Mouse (Mus musculus): Measurements from ENCODE around the gene 5031439G07Rik.
A peak's percentile ranks its signal among the peaks of the same experiment; 100 is the strongest.
"Not testable (repeated sequence)": the region's sequence is repeated elsewhere in the genome, so short reads cannot be mapped to it uniquely, and the experiment has no call there.

The 5031439G07Rik gene

DNA sequence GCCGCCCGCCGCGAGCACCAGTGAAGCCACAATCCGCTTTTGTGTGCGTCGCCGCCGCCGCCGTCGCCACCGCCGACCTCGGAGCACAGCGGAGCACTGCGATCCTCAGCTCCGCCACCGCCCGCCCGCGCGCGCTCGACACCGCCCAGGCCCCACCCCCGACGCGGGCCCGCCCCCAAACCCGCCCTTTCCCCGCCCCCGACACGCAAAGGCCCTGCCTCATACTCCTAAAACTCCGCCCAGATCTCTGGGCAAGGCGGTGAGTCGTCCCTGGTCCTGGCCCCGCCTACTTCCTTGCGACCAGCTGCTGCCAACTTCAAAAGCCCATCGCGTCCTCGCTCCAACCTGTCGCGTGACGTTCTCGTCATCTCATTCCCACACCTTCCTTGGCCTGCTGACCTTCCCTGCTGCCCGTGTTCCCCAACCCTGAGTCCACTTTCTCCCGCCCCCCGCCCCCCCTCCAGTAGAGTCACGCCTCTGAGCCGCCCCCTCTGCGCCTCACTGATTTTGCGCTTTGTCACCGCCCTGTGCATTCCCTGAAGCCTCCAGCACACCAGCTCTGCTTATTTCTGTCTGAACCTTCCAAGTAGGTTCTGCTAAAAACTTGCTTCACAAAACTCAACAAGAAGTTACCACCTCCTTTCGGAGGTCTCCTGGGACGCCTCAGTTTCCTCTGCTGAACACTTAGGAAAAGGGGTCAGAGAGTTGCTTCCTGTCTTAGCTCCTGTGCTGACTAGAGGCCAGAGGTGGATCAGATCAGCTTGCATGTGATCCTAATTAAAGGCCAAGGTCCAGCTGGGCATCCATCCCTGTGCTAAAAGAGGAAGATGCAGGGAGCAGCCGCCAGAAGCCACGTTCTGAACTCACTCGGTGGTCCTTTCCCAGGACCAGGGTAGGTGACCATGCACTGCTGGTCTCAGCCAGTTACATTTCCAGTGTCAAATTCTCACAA is at the start of gene 5031439G07Rik:
5031439G07Rik (minus strand) TSS at position 678 of the 952 bp plus-strand sequence.
- DNase-seq (ENCODE audit: low spot score), result peak; percentile 95

DNA sequence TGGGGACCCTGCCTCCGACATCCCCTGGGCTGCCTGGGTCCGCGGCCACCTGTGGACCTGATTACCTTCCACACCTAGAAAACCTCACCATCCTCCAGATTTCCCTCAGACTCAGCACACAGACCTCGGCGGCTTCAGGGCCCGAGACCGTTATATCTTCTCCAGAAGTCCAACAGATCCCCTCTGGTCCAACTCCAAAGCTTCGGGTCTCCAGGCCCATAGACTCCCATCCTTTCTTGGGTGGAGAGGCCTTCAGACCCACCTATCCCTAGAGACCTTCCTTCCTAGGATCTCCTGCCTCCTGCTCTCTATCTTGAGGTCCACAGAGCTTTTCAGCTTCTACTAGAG is 49.0 kb upstream of the 5031439G07Rik start:
- no peak for DNase-seq (ENCODE audit: low spot score)

DNA sequence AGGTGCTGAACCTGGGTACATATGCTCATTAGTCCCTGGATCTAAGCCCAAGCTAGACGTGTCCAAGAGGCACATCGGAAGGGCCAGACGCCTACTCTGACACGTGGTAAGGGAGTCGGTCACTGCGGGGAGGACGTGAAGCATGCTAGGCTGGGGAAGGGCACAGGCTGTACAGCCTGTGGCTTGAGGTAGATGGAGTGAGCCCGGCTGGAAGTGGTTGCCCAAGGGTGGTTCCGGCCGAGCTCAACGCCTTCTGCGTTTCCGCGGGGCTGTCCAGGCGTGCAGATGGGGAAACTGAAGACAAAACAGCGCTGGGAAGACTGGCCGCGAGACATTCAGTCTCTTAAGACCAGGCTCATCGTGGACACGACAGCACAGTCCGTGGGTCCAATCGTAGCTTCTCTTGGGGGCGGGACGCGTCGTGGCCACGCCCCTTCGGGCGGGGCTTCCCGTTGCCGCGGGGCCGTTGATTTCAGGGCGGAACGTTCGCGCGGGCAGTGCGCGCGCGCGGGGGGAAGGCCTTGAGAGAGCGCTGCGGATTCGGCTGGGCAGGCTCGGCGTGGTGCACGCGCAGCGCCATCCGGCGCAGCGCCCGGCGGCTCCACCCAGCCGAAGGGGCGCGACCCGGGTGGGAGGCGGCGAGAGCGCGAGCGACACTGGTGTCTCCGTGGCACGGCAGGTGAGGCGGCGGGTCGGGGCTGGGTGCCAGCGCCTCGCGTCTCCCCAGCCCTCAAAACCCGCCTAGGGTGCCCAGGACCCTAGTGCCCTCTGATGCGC is 48.4 kb upstream of the 5031439G07Rik start:
- peak; percentile 97 for DNase-seq (ENCODE audit: low spot score)

GRCm38 (mm10) chr15:85033916-85034315 is 45.6 kb upstream of the 5031439G07Rik start:
- peak; percentile 32 for DNase-seq (ENCODE audit: low spot score)

DNA sequence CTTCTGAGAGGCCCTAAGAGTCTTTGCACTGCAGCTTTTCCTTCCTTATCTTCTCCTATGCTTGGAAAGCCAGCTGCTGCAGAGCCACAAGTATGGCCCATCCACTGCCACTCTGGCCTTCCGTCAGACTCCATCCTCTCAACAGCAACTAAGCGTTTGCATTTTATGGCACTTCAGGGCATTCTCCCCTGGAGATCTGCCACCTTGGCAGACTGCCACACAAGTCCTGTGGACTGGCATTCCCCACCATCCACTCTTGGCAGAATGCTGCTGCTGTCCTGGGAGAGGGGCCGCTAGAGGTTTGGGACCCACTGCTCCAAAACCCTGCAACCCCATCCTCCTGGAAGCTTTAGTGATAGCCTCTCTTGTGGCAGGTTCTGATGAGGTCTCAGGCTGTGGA is 43.5 kb upstream of the 5031439G07Rik start:
- DNase-seq (ENCODE audit: low spot score), result no peak

DNA sequence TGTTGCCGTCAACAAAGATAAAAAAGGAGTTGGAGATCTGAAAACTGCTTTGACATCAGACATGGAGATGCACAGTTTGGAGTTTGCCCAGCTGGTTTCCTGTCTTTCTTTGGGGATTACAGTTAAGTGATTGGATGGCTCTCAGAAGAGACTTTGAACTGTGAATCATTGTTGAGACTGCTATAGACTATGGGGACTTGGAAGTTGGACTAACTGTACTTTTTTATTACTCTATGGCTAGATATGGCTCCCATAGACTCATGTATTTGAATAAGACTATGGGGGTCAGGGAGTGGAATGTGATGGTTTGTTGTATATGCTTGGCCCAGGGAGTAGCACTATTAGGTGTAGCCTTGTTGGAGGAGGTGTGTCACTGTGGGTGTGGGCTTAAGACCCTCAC is 42.3 kb upstream of the 5031439G07Rik start:
- DNase-seq (ENCODE audit: low spot score), result not testable (repeated sequence)

DNA sequence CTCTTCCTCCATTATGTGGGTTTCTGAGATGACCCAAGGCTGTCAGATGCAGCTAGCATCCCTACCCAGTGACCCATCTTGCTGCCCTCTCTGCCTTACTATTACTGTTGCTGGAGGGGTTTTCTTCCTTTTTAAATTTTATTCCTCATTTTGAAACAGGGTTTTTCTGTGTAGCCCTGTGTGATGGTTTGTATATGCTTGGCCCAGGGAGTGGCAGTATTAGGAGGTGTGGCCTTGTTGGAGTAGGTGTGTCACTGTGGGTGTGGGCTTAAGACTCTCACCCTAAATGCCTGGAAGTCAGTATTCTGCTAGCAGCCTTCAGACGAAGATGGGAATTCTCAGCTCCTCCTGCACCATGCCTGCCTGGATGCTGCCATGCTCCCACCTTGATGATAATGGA is 40.3 kb upstream of the 5031439G07Rik start, which contains the start of gene Fam118a:
Fam118a (plus strand) TSS at position 301 of the 400 bp plus-strand sequence.
- not testable (repeated sequence) for DNase-seq (ENCODE audit: low spot score)

DNA sequence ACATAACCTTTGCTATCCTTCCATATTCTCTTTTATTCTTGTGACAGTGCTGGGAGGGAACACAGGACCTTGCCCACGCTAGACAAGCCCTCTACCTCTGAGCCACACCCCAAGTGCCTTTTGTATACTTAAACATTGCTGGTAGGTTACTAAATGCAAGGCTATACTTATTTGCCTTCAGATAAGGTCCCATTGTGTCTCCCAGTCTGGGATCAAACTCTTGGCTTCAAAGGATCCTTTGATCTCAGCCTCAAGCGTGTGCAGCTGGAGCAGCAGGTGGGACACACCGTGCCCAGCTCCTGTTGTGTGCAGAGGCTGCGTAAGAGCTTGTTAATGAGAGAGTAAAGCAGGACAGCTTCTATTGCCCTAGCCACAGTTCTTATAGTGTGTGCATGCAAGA is 39.4 kb upstream of the 5031439G07Rik start:
- no peak for DNase-seq (ENCODE audit: low spot score)

DNA sequence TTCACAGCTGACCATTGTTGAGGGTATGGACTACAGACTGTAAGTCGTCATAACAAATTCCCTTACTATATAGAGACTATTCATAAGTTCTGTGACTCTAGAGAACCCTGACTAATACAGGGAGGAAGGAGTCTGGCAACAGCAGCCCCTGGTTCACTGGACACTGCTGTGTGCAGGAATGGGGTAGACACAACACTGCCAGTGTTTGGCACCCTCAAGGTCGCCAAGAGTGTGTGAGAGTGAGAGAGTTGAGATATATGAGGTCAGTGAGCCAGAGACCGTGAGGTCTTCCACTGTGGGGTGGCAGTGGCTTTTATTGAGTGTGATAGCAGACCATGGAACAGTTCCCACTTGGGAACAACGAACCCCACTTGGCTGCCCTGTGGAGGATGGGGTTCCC is 37.8 kb upstream of the 5031439G07Rik start:
- no peak for DNase-seq (ENCODE audit: low spot score)

DNA sequence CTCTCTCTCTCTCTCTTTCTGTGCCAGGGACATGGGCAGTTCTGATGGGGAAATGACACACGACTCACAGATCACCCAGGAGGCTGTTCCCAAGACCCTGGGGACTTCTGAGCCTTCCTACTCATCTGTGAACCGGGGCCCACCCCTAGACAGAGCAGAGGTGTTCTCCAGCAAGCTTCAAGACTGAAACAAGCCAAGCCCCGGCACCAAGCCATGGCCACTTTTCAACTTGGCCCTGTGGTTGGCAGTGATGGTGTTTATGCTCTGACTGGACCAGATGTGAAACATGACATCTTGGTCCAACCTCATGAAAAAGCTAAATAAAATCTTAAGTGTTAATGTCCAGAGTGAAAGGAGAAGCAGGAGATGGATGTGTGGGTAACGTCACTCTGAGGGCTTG is 33.9 kb upstream of the 5031439G07Rik start:
- DNase-seq (ENCODE audit: low spot score), result no peak

GRCm38 (mm10) chr15:85016951-85017664 is 28.8 kb upstream of the 5031439G07Rik start, which contains the start of gene Upk3a:
Upk3a (plus strand) TSS chr15:85017141.
- peak; percentile 72 for DNase-seq (ENCODE audit: low spot score)

DNA sequence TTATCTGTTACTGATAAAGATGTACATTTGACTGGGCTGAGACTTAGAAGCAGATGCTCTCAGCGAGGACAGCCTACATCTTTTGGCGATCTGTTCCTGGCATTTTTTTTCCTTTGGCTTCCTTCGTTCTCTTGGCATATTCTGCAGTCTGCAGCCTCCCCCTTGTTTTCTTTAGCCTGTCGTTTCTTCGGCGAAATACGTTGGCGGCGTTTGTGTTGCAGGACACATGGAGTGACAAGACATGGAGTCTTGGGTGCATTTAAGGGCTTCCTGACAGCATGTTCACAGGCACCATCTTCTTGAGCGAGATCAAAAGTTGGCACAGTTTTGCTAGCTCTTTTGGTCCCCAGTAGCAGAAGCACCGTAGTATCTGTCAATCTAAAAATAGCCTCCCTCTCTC is 27.4 kb upstream of the 5031439G07Rik start:
- DNase-seq (ENCODE audit: low spot score), result no peak

- no peak for DNase-seq (ENCODE audit: low spot score)
Measured at GRCm38 (mm10) chr15:85012662-85013054, 24.3 kb upstream of the 5031439G07Rik start.

DNA sequence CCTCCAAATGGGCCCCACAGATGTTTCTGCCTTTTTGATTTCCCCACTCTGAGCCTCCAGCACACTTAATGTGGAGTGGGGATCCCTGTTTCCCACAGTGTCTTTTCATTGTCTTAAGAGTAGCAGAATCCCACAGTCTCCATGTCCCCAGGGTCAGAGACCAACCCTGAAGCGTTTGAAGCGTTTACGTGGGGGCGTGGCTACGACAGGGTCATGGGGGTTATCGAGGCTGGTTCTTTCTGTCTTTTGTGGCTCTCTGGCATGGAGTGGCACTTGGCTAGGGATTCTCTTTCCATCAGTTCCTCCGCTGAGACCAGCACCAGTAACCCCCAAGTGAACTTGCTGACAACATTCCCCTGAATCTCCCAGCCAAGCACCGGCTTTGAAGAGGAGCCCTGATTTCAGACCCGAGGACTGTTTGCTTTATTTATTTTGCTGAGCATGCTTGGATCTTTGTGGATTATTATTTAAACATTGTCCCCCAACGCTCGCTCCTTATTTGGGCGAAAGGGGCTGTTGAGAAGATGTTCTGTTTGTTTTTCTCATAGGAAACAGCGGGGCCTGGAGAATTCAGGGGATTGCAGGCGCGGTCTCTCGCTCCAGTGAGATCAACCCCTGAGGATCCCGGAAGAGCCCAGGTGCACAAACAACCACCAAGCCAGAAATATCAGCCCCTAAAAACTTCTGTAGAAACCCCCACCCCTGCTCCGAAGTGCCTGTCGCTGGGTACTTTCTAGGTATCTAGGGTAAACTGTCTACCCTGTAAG is 23.7 kb upstream of the 5031439G07Rik start:
- peak; percentile 39 for DNase-seq (ENCODE audit: low spot score)

DNA sequence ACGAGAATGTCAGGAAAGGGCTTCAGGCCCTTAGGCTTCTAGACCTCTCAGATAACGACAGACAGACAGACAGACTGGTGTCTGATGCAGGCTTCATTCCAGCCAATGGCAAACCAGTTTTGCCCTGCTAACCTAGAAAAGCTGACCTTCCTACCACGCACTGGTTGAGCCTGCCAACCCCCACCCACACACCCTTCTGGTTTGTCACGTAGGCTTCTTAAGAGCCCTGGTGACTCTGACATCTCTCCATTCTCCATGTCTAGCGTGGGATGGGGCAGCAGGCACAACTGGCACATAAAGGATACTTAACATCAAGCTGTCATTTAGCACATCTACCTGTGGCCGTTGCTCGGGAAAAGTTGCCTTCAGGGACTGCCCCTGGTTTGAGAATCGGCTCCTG is 21.3 kb upstream of the 5031439G07Rik start:
- DNase-seq (ENCODE audit: low spot score), result no peak

DNA sequence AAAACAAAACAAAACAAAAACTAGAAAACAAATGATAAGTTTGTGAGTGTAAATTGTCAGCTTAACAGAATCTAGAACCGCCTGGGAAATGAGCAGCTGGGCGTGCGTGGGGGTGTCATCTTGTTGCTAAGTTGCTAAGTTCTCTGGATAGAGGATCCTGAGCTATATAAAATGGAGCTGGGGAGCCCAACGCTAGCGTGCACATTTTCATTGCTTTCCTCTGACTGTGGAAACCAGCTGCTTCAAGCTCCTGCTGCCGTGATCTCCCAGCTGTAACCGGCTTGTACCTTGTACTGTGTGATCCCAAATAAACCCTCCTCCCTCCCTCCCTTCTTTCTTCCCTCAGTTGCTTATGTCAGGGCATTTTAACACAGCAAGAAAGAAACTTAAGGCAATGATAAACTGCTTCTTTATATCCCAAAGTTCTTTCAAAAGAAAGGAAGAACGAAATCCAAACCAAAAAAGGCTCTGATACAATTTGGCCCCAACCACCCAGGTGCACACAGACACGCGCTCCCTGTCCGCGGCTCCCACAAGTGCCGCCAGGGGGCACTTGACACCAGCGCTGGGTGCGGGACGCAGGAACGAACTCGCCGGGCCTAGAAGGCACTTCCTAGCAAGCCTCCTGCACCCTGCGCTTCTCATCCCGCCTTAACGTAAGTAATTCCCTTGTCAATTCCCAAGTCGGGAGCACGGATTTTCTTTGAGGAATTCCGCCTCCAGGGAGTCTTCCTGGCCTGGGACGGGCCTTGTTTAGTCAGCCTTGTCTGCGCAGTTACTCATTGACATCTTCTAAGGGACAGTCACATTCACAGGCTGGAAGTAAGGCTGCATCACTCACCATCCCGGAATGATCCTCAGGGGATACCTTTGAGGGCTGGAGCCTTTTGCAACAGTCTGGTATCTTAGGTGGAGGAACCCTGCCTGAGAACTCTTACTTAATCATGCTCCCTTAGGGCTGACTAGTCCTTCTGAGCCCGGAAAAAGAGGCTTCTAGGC is 12.9 kb upstream of the 5031439G07Rik start:
- DNase-seq (ENCODE audit: low spot score), result peak; percentile 75

DNA sequence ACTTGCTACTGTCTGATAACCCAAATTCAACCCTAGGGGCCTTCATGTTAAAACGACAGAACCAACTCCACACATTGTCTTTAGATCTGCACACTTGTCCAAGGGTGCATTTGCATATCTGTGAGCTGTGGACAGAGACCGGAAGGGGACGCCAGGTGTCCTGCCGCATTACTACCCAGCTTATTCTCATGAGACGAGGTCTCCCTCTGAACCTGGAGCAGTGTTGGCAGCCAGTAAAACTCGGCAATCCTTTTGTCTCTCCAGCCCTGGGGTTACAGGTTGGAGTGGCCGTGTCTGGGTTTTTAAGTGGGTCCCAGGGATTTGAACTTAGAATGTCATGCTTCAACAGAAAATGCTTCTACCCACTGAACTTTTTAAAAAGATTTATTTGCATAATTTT is 11.6 kb upstream of the 5031439G07Rik start:
- DNase-seq (ENCODE audit: low spot score), result no peak

GRCm38 (mm10) chr15:84997768-84998454 is 9.6 kb upstream of the 5031439G07Rik start:
- no peak for DNase-seq (ENCODE audit: low spot score)

DNA sequence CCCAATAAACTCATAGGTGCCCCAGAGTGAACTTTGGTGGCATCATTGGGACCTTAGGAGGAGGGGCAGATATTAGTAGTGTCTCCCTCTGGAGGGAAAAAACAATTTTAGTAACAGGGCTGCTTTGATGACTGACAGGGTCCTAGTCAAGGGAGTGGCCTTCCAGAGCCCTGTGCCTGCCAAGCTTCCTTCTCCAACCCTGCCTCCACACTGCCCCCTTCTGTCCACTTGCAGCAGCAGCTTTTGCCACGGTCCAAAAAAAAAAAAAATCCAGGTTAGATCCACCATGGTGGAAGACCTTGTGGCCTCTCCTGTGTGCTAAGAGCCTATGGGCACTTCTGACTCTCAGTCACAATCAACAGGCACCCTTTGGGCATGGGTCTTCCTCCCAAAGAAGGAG is 7.6 kb upstream of the 5031439G07Rik start:
- peak; percentile 74 for DNase-seq (ENCODE audit: low spot score)

DNA sequence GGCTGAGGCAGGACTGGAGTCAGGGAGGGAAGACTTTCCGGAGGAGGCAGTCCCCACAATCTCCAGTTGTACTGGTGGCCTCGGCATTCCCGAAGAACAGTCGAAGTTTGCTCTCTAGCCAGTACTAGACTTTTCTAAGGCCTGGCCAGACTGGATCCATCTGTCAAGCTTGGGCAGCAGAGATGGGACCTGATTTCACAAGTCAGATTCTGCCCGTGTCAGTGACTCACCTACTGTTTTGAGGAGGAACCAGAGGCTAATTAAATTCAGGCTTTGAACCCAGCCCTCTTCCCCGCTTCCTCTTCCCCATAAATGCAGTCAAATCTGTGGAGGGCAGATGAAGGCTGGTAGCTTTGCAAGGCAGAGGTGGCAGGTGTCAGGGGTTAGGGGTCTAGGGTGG is 6.7 kb upstream of the 5031439G07Rik start:
- no peak for DNase-seq (ENCODE audit: low spot score)

All from lung, postnatal 25 days (tissue).